Mouse (Mus musculus) frontal cortex, adult (tissue): ENCODE measurements around the gene S100a4.

ENCODE experiments used
- ATAC-seq: cut with Nextera tagmentation; 2 replicates; pipeline ENCODE4 v1.9.2; 2017; ENCODE audit warnings: mild to moderate bottlenecking, moderate library complexity, mixed read lengths; ENCODE audit not compliant: low TSS enrichment

The S100a4 gene

DNA sequence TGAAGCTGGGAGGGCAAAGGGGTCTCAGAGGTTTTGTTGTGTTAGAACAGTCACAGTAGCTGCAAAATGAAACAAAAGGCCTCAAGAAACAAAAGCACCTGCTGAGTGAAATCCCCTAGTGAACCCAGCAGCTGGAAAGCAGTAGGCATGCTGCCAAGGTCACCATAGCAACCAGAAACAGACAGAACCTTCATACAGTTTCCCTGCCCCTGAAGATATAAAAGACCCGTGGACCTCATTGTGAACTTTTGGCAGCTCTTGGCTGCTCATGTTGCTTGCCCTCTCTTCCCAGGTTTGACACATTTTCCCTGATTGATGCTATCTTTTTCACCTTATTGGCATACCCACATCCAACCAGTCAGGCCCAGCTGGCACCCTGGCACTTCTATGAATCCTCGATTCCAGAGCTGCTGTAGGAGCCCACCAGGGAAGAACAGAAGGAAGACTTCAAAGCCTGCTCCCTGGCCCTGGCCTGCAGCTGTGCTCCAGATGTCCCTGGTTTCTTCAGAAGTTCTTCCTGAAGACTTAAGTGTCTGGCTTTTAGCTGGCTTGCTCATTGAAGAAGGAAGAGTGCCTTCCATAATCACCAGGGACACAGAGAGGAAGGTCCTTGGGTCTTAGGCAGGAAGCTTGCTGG, 20.0 kb downstream of the S100a4 start:
- no peak for ATAC-seq

- ATAC-seq: no peak
Measured at GRCm38 (mm10) chr3:90625496-90625895, 21.9 kb downstream of the S100a4 start.

- ATAC-seq: no peak
Measured at GRCm38 (mm10) chr3:90626266-90627021, 22.9 kb downstream of the S100a4 start.

GRCm38 (mm10) chr3:90627366-90627765, 23.8 kb downstream of the S100a4 start:
- ATAC-seq: no peak

DNA sequence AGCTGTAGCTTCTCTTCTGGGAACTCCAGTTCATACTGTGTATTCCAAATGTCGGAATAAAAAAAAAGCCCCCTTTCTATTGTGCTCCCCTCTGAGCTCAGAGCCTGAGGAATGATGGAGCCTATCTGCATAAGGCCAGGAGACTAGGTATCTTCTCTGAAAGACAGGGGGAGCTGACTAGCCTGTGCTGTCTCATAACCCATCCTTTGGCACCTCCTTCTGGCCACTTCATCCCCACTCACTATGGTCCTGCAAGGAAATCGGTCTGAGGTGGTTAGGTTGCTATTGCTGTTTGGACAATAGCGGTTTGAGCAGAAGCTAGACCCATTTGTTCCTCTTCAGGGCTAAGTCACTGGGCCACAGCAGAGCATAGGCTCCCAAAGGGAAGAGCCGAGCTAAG, 24.2 kb downstream of the S100a4 start:
- peak; percentile 90 for ATAC-seq

- ATAC-seq: peak; percentile 64; the same call in 1 of the 2 replicates
Measured at GRCm38 (mm10) chr3:90629298-90629697, 25.7 kb downstream of the S100a4 start.

DNA sequence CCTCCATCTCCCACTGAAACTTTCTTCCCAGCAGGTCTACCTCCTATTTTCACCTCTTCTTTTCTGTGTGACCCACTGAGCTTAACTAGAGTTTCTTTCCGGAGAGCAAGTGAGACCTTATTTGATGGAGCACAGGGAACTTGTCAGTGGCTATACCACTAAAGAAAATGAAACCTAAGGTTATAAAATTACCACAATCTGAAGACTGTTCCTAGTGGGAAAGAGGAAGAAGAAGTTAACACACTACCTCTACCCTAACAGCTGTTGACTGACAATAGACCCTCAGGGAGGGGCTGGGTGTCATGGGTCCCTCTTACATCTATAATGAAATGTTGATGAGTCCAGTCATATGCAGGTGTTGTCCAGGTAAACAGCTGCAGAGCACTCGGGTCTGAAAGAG, 28.4 kb downstream of the S100a4 start:
- no peak for ATAC-seq

DNA sequence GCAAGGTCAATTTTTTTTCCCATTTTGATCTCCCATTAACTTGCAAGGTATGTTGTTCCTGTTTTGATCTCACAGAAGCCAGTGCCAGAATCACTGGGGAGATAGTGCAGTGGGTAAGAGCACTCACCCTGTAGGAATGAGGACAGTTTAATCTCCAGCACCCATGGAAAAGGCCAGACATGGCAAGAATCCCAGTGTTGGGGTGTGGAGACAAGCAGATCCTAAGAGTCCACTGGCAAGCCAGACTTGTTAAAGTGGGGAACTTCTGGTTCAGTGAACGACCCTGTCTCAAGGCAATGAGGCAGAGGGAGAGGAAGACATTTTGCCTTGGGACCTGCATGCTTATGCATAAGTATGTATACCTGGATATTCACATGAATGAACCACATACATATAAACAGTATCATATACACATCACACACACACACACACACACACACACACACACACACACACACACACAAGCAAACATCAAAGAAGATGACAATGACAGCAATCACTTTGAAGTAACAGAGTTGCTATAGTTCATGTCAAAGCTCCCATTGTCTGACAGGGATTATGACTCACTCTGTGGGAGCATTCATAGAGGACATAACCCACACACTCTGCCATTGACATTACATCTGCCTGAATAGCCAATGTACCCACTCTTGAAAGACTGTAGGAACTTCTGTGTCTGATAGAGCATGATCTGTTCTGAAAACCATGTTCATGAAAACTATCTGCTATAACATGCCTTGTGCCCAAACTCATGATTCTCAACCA, 35.1 kb downstream of the S100a4 start:
- no peak for ATAC-seq

DNA sequence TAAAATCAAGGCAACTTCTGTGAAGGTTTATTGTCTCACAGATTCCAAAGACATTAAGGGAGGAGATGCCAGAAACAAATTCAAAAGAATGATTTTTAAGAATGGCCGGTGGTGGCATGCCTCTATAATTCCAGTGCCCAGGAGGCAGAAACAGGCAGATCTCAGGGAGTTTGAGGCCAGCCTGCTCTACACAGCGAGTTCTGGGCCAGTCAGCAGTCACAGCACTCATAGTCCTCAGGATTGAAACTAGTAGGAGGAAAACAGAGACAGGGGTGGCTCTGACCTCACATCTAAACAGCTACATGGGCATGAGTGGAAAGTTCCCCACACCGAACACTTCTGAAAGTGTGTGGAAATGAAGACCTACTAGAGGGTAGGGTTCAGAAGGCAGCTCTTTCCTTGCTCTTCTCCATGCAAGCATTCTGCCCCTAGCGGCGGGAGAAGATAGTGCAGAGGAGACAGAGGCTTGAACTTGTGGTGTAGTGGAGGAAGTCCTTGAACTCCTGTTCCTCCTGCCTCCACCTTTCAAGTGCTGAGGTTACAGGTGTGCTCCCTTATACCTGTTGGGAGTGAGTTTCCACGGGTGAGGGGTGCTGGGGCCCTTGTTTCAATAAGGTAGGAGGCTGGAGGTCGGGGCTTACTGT, 36.1 kb downstream of the S100a4 start:
- ATAC-seq: no peak; the same call in 1 of the 2 replicates

- ATAC-seq: no peak
Measured at GRCm38 (mm10) chr3:90640981-90641380, 37.4 kb downstream of the S100a4 start.

GRCm38 (mm10) chr3:90644220-90644619, 40.6 kb downstream of the S100a4 start:
- no peak for ATAC-seq

DNA sequence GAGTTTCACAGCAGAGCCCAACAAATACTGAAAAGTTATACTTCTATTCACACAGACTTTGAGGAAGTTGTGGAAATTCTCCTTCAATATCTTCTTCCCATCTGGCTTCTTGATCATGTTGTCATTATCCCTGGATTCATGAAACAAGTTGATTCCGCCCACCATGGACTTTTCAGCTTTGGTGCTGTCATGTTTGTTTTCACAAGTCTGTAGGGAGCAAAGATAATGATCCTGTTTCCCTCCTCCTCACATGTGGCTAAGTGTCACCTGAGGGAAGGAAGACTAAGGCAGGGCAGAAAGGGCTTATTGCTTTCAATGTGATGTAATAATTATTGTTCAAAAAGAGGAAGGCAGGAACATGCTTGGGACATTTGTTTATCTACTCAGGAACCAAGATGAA, 43.7 kb downstream of the S100a4 start:
- ATAC-seq: no peak

DNA sequence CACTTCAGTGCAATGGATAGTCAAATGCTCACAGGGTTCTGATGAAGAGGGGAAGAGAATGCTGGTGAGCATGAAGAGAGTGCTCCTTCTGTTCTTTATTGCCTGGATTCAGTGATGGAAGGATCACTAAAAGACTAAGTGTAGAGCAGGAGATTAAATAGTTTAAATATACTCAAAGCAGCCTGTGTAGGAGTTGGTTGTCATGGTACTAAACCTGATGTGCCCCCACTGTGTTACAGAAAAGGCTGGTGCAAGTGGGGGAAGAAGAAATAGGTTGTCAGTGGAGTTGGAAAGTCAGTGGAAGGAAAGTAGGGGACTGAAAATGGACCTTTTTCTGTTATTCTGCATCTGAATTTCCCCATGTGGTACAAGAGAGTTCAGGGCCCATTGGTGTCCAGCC, 45.4 kb downstream of the S100a4 start:
- ATAC-seq: peak; percentile 64

DNA sequence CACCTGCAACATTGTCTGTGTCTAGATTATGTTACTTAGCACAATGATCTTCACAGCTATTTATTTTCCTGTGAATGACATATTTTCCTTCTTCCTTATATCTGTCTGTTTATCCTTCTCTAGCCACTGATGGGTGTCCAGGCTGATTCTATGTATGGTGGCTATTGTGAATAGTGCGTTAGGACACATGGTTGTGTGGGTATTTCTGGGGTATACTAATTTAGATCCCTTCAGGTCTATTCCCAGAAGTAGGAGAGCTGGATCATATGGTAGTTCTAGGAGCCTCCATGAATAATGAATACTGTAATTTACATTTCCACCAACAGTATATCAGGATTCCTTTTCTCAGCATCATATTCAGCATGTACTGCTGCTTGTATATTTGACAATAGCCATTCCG, 46.3 kb downstream of the S100a4 start:
- ATAC-seq: peak; percentile 83

DNA sequence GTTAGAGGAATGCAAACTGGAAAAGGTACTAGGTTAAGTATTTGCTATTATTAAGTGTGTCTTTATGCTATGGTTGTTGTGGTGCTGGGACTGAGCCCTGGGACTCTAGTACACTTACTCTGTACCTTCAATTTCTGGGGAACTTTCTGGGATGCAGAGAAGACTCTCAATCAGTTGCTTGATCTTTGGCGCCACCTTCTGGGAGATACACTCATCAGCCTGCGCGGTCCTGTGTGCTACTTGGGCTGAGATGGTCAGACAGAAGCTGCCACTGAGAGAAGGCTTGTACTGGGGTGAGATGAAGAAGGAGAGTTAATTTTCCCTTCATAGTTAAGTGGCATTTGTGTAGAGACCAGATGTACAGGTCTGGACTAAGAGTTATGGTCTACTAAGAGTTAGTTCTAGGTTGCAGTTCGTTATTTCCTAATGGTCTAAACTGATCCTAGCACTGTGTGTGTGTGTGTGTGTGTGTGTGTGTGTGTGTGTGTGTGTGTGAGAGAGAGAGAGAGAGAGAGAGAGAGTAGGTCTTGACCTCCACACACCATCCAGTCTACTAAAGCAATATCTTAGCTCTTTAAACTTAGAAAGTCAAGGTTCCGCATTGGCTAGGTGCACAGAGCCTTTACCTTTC, 49.4 kb downstream of the S100a4 start:
- peak; percentile 82 for ATAC-seq

DNA sequence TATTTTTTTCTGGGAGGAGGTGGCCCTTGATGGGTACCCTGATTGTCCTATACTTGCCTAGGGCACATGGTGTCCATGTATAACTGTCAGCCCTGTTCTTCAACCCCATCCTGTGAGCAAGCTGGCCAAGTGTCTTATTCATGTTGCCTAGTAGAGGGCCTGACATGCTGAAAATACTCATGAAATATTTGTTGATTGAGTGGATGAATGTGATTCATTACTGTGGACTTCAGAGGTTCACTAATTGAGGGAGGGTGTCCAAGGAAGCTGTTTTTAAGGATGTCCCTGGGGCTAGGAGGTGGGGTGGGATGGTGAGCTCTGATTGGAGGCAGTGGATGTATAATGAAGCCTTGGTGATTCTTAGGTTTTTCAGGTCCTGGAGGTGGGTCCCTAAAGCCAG, 50.1 kb downstream of the S100a4 start, which contains the start of gene S100a7a:
Gene S100a7a (plus strand): TSS at position 301 of the 400 bp plus-strand sequence.
- ATAC-seq: no peak
